Mouse (Mus musculus) kidney, postnatal 14 days (tissue): ENCODE data around the gene Klhl35.
A peak's percentile ranks its signal among the peaks of the same experiment; 100 is the strongest.
"Not testable (repeated sequence)": the region's sequence is repeated elsewhere in the genome, so short reads cannot be mapped to it uniquely, and the experiment has no call there.

Experiments
- DNase-seq: peaks from one replicate; pipeline ENCODE4 v3.0.0; 2022; ENCODE audit warnings: mixed read lengths

Gene Klhl35

GRCm38 (mm10) chr7:99501148-99501547 is 35.3 kb downstream of the Klhl35 start:
- DNase-seq = no peak

GRCm38 (mm10) chr7:99504556-99504955 is 38.8 kb downstream of the Klhl35 start:
- no peak for DNase-seq

- DNase-seq = not testable (repeated sequence)
Observed at GRCm38 (mm10) chr7:99508187-99508586, 42.4 kb downstream of the Klhl35 start.

GRCm38 (mm10) chr7:99510087-99510501 is 44.3 kb downstream of the Klhl35 start:
- DNase-seq = peak; percentile 67

GRCm38 (mm10) chr7:99516092-99516813 is 50.4 kb downstream of the Klhl35 start:
- DNase-seq = no peak

GRCm38 (mm10) chr7:99516814-99517157 is 51.0 kb downstream of the Klhl35 start:
- no peak for DNase-seq

- DNase-seq = no peak
Observed at GRCm38 (mm10) chr7:99518954-99519644, 53.3 kb downstream of the Klhl35 start.

GRCm38 (mm10) chr7:99523121-99523520 is 57.3 kb downstream of the Klhl35 start:
- no peak for DNase-seq
